20 mouse cellular contexts compared by ENCODE assay signal in the genomic region with DNA sequence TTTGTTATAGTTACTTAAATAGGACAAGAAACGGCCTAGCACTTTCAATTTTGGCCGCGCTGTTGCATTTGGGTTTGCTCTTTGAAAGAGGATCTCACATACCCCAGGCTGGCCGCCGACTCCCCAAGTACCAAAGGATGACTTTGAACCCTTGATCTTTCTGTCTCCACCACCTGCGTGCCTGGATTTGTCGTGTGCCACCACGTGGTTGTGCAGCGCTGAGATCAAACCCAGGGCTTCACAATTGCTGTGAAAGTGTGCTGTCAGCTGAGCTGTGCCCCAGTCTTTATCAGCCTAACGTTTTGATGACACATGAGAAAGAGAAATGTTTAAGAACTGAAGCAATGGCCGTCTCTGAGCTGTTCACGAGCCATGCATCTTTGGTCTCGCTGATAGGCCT.
DNase-seq lines count a peak whose midpoint lies in the region; ATAC-seq and TF ChIP-seq lines count a peak whose summit lies in the region.
"Had no signal": no experiment of that assay in that cellular context is flagged by ENCODE, and none has a peak within 500 bp of the region (broad histone marks: within the 10 kb centered on the region; RNA-seq: fewer than 3 reads in every experiment).

No protein-coding gene starts in this region.

- H3K9ac ChIP-seq in forebrain, postnatal 0 days = no peak overlapping the region
- no peak overlapping the region for H3K9ac ChIP-seq in forebrain, embryonic 15.5 days (replicated peaks)
- H3K9ac ChIP-seq: forebrain, embryonic 13.5 days; heart, embryonic 13.5 days; hindbrain, embryonic 12.5 days; hindbrain, embryonic 15.5 days had no signal

- H3K4me2 ChIP-seq in forebrain, postnatal 0 days (ENCODE audit: low read depth) = no peak overlapping the region
- no peak overlapping the region for H3K4me2 ChIP-seq in forebrain, embryonic 15.5 days (replicated peaks)
- H3K4me2 ChIP-seq: forebrain, embryonic 13.5 days; heart, embryonic 13.5 days; hindbrain, embryonic 12.5 days; hindbrain, embryonic 15.5 days had no signal

- DNase-seq in forebrain, postnatal 0 days = no peak
- DNase-seq in thymus, adult 2 months = peak; percentile 39
- no peak for DNase-seq in thymus, postnatal 4 days
- DNase-seq in thymus, postnatal 36 days = peak; percentile 30 to 58
- DNase-seq in adrenal gland, adult 18-20 months (ENCODE audit: low spot score in 2 of 2) = no peak
- DNase-seq: adrenal gland, postnatal 10 days; adrenal gland, postnatal 36 days; cerebellum, adult 18-20 months; cerebellum, adult 9-10 months; cerebellum, postnatal 14 days; gastrocnemius, postnatal 25 days; heart, adult 18-20 months had no signal

- no peak overlapping the region for H3K4me3 ChIP-seq in forebrain, postnatal 0 days (ENCODE audit: low read depth, low read length)
- H3K4me3 ChIP-seq in forebrain, embryonic 15.5 days = no peak overlapping the region
- H3K4me3 ChIP-seq in thymus, adult 2 months (ENCODE audit: control insufficient read depth, insufficient read depth, low read length) = no peak overlapping the region
- H3K4me3 ChIP-seq: forebrain, embryonic 10.5 days; forebrain, embryonic 13.5 days; heart, embryonic 10.5 days; heart, embryonic 13.5 days; hindbrain, embryonic 12.5 days; hindbrain, embryonic 15.5 days had no signal

- TF ChIP-seq POLR2A in thymus, adult 2 months (IDR thresholded peaks at IDR 0.05; ENCODE audit: control insufficient read depth, extremely low read depth, insufficient read depth, low read length, poor library complexity) = no peak

- no peaks in the 10 kb centered on the region for H3K4me1 ChIP-seq in forebrain, postnatal 0 days (ENCODE audit: insufficient read depth)
- peaks cover 16% of the 10 kb centered on the region; the same call in 1 of the 2 replicates for H3K4me1 ChIP-seq in forebrain, embryonic 15.5 days
- H3K4me1 ChIP-seq in thymus, adult 2 months (replicated peaks; ENCODE audit: control insufficient read depth, insufficient read depth, low read length) = peaks cover 42% of the 10 kb centered on the region
- H3K4me1 ChIP-seq: heart, embryonic 13.5 days had no signal

- H3K36me3 ChIP-seq in forebrain, postnatal 0 days (ENCODE audit: insufficient read depth) = no peaks in the 10 kb centered on the region
- no peaks in the 10 kb centered on the region for H3K36me3 ChIP-seq in forebrain, embryonic 15.5 days
- H3K36me3 ChIP-seq in thymus, adult 2 months (ENCODE audit: control insufficient read depth, insufficient read depth, low read length) = no peaks in the 10 kb centered on the region
- H3K36me3 ChIP-seq: forebrain, embryonic 10.5 days; heart, embryonic 10.5 days; heart, embryonic 13.5 days; hindbrain, embryonic 12.5 days; hindbrain, embryonic 15.5 days had no signal

- WGBS in forebrain, postnatal 0 days = 82% methylated on average over 13 of the region's 13 CpGs
- WGBS in forebrain, embryonic 15.5 days = 83% methylated on average over 13 of the region's 13 CpGs
- WGBS in thymus, adult 2 months = 31% methylated on average over 13 of the region's 13 CpGs

- no peak overlapping the region for H3K27ac ChIP-seq in forebrain, postnatal 0 days (ENCODE audit: low read depth, low read length)
- H3K27ac ChIP-seq in forebrain, embryonic 15.5 days (replicated peaks) = no peak overlapping the region
- H3K27ac ChIP-seq in thymus, adult 2 months (ENCODE audit: control insufficient read depth, insufficient read depth, low read length) = no peak overlapping the region
- H3K27ac ChIP-seq: forebrain, embryonic 10.5 days; forebrain, embryonic 13.5 days; heart, embryonic 10.5 days; heart, embryonic 13.5 days; hindbrain, embryonic 12.5 days; hindbrain, embryonic 15.5 days had no signal

- H3K9me3 ChIP-seq in forebrain, postnatal 0 days (ENCODE audit: low read length) = no peaks in the 10 kb centered on the region
- H3K9me3 ChIP-seq in forebrain, embryonic 15.5 days = no peaks in the 10 kb centered on the region
- H3K9me3 ChIP-seq: forebrain, embryonic 10.5 days; forebrain, embryonic 13.5 days; heart, embryonic 10.5 days; heart, embryonic 13.5 days; hindbrain, embryonic 12.5 days; hindbrain, embryonic 15.5 days had no signal

- no peak for TF ChIP-seq CTCF in forebrain, postnatal 0 days (IDR thresholded peaks at IDR 0.05; ENCODE audit: low read depth)
- no peak for TF ChIP-seq CTCF in thymus, adult 2 months (IDR thresholded peaks at IDR 0.05; ENCODE audit: borderline replicate concordance, control insufficient read depth, extremely low read depth, insufficient read depth, low read length, poor library complexity)

- ATAC-seq in forebrain, postnatal 0 days = 0 out of 2 replicates have a peak, but pooled peaks have one; percentile 8
- no peak; the same call in 1 of the 2 replicates for ATAC-seq in forebrain, embryonic 15.5 days (replicated peaks)
- ATAC-seq: activated CD4-positive, CD25-positive, alpha-beta regulatory T cell, adult 4 months; forebrain, embryonic 13.5 days had no signal

- H3K27me3 ChIP-seq in forebrain, postnatal 0 days (ENCODE audit: insufficient read depth, low read length) = no peaks in the 10 kb centered on the region
- no peaks in the 10 kb centered on the region for H3K27me3 ChIP-seq in forebrain, embryonic 15.5 days
- H3K27me3 ChIP-seq in thymus, adult 2 months (ENCODE audit: control insufficient read depth, insufficient read depth, low read length) = no peaks in the 10 kb centered on the region
- H3K27me3 ChIP-seq: forebrain, embryonic 13.5 days; heart, embryonic 13.5 days; hindbrain, embryonic 12.5 days; hindbrain, embryonic 15.5 days had no signal

Comparison
In these comparisons a context has a peak if more than half of its experiments do, and no peak if none do; other contexts are left out.
1. DNase-seq: peak in thymus, adult 2 months (single experiment) and thymus, postnatal 36 days (2 of 2); none in forebrain, postnatal 0 days (single experiment), thymus, postnatal 4 days (single experiment) and adrenal gland, adult 18-20 months (0 of 2).